Mouse (Mus musculus): ENCODE measurements around the gene Arl8a. TPM values are rescaled to one million over a fixed set of nuclear protein-coding genes. Genes with fewer than 3 reads are reported as not detected.
A peak's percentile ranks its signal among the peaks of the same experiment; 100 is the strongest.
"Not testable (repeated sequence)": the region's sequence is repeated elsewhere in the genome, so short reads cannot be mapped to it uniquely, and the experiment has no call there.

Arl8a gene
- polyA plus RNA-seq, 1 experiment from 2014 or later = 61.8 TPM

GRCm38 (mm10) chr1:135189186-135189585, 42.6 kb downstream of the Arl8a start:
- Histone ChIP-seq H3K27ac (no peak overlapping the region), H3K4me2 (replicated peaks) (no peak overlapping the region), H3K9ac (no peak overlapping the region), H3K27me3 (peaks cover 5% of the 10 kb centered on the region; the same call in 1 of the 2 replicates), H3K36me3 (no peaks in the 10 kb centered on the region), H3K4me1 (no peaks in the 10 kb centered on the region), H3K9me3 (no peaks in the 10 kb centered on the region), H3K4me3 (no peak overlapping the region)
- WGBS = 85% methylated on average over 4 of the region's 4 CpGs
- no peak for ATAC-seq (ENCODE audit: low FRiP score, low read depth)

- not testable (repeated sequence) for H3K36me3 ChIP-seq; ATAC-seq (ENCODE audit: low FRiP score, low read depth); H3K4me2 ChIP-seq (replicated peaks); H3K4me3 ChIP-seq; H3K9me3 ChIP-seq; H3K9ac ChIP-seq; H3K27me3 ChIP-seq; H3K27ac ChIP-seq
- 65% methylated on average over 5 of the region's 5 CpGs for WGBS
- H3K4me1 ChIP-seq = peaks cover 13% of the 10 kb centered on the region
Observed at GRCm38 (mm10) chr1:135194335-135194734, 47.7 kb downstream of the Arl8a start.

GRCm38 (mm10) chr1:135195907-135196440, 49.4 kb downstream of the Arl8a start:
- ATAC-seq (ENCODE audit: low FRiP score, low read depth) = no peak
- 79% methylated on average over 6 of the region's 6 CpGs for WGBS

GRCm38 (mm10) chr1:135198412-135198811, 51.8 kb downstream of the Arl8a start:
- no peaks in the 10 kb centered on the region for H3K36me3 ChIP-seq
- H3K27me3 ChIP-seq = no peaks in the 10 kb centered on the region
- H3K9ac ChIP-seq = 0 out of 2 replicates have a peak overlapping the region, but pooled peaks have one; percentile 19
- H3K4me1 ChIP-seq = peaks cover 25% of the 10 kb centered on the region
- no peak overlapping the region for H3K4me3 ChIP-seq
- H3K27ac ChIP-seq = no peak overlapping the region
- H3K9me3 ChIP-seq = no peaks in the 10 kb centered on the region
- 54% methylated on average over 5 of the region's 5 CpGs for WGBS
- ATAC-seq (ENCODE audit: low FRiP score, low read depth) = no peak
- peak overlapping the region; percentile 60 for H3K4me2 ChIP-seq (replicated peaks)

More at GRCm38 (mm10) chr1:135195907-135196440, 49.4 kb downstream of the Arl8a start:
- Histone ChIP-seq H3K9me3 (no peaks in the 10 kb centered on the region), H3K27me3 (no peaks in the 10 kb centered on the region), H3K4me2 (replicated peaks) (no peak overlapping the region), H3K4me3 (no peak overlapping the region), H3K4me1 (peaks cover 18% of the 10 kb centered on the region), H3K27ac (no peak overlapping the region), H3K36me3 (no peaks in the 10 kb centered on the region), H3K9ac (no peak overlapping the region)

- no peaks in the 10 kb centered on the region for H3K9me3 ChIP-seq
- peak overlapping the region; percentile 26 for H3K4me3 ChIP-seq
- H3K27me3 ChIP-seq = no peaks in the 10 kb centered on the region
- peak overlapping the region; percentile 52; the same call in 1 of the 2 replicates for H3K27ac ChIP-seq
- peak; percentile 30; the same call in 1 of the 2 replicates for ATAC-seq (ENCODE audit: low FRiP score, low read depth)
- H3K9ac ChIP-seq = peak overlapping the region; percentile 54
- H3K4me1 ChIP-seq = peaks cover 28% of the 10 kb centered on the region
- peak overlapping the region; percentile 60 for H3K4me2 ChIP-seq (replicated peaks)
- H3K36me3 ChIP-seq = no peaks in the 10 kb centered on the region
- WGBS = 1% methylated on average over 21 of the region's 21 CpGs
Observed at GRCm38 (mm10) chr1:135199014-135199819, 52.6 kb downstream of the Arl8a start.

- Histone ChIP-seq H3K4me2 (replicated peaks) (no peak overlapping the region), H3K9me3 (no peaks in the 10 kb centered on the region), H3K4me3 (no peak overlapping the region), H3K36me3 (no peaks in the 10 kb centered on the region), H3K27ac (no peak overlapping the region), H3K4me1 (peaks cover 36% of the 10 kb centered on the region), H3K27me3 (no peaks in the 10 kb centered on the region), H3K9ac (no peak overlapping the region)
- 46% methylated on average over 4 of the region's 4 CpGs for WGBS
- ATAC-seq (ENCODE audit: low FRiP score, low read depth) = no peak
Observed at GRCm38 (mm10) chr1:135200400-135200799, 53.8 kb downstream of the Arl8a start.

- Histone ChIP-seq H3K4me3 (no peak overlapping the region), H3K9ac (no peak overlapping the region), H3K4me1 (peaks cover 22% of the 10 kb centered on the region), H3K36me3 (no peaks in the 10 kb centered on the region), H3K9me3 (no peaks in the 10 kb centered on the region), H3K27ac (no peak overlapping the region), H3K27me3 (no peaks in the 10 kb centered on the region), H3K4me2 (replicated peaks) (no peak overlapping the region)
- ATAC-seq (ENCODE audit: low FRiP score, low read depth) = no peak
- 39% methylated on average over 12 of the region's 12 CpGs for WGBS
Observed at GRCm38 (mm10) chr1:135204196-135205126, 57.8 kb downstream of the Arl8a start.

GRCm38 (mm10) chr1:135205257-135205656, 58.6 kb downstream of the Arl8a start:
- H3K9me3 ChIP-seq = no peaks in the 10 kb centered on the region
- H3K9ac ChIP-seq = no peak overlapping the region
- H3K27ac ChIP-seq = no peak overlapping the region
- ATAC-seq (ENCODE audit: low FRiP score, low read depth) = no peak
- H3K4me3 ChIP-seq = no peak overlapping the region
- no peak overlapping the region for H3K4me2 ChIP-seq (replicated peaks)
- no peaks in the 10 kb centered on the region for H3K27me3 ChIP-seq
- WGBS = 56% methylated on average over 4 of the region's 4 CpGs
- H3K4me1 ChIP-seq = peaks cover 19% of the 10 kb centered on the region
- H3K36me3 ChIP-seq = no peaks in the 10 kb centered on the region

Other genes starting within 250 kb of the Arl8a start
- 6.5 and 7.1 TPM in 2 replicates for gene Ppp1r12b, start 190.9 kb upstream of the Arl8a start, polyA plus RNA-seq (2015; fragmentation: Nextera tagmentation; extraction: Ambion mirVana)
- gene Ube2t, start 184.3 kb upstream of the Arl8a start, polyA plus RNA-seq (2015; fragmentation: Nextera tagmentation; extraction: Ambion mirVana) = 29.6 and 32.5 TPM in 2 replicates
- gene Lgr6, start 41.5 kb upstream of the Arl8a start, polyA plus RNA-seq (2015; fragmentation: Nextera tagmentation; extraction: Ambion mirVana) = 2.7 and 2.8 TPM in 2 replicates
- 2.3 TPM in 2 replicates for gene Ptpn7, start 14.1 kb upstream of the Arl8a start, polyA plus RNA-seq (2015; fragmentation: Nextera tagmentation; extraction: Ambion mirVana)
- gene Gpr37l1, start 20.9 kb downstream of the Arl8a start, polyA plus RNA-seq (2015; fragmentation: Nextera tagmentation; extraction: Ambion mirVana) = 0.06 TPM in 1 of 2 replicates, not detected in the other
- 3.4 and 4.2 TPM in 2 replicates for gene Elf3, start 111.7 kb downstream of the Arl8a start, polyA plus RNA-seq (2015; fragmentation: Nextera tagmentation; extraction: Ambion mirVana)
- 93.3 and 95.3 TPM in 2 replicates for gene Rnpep, start 137.3 kb downstream of the Arl8a start, polyA plus RNA-seq (2015; fragmentation: Nextera tagmentation; extraction: Ambion mirVana)
- gene Timm17a, start 167.0 kb downstream of the Arl8a start, polyA plus RNA-seq (2015; fragmentation: Nextera tagmentation; extraction: Ambion mirVana) = 183 and 185 TPM in 2 replicates
- 0.37 and 0.54 TPM in 2 replicates for gene Lmod1, start 178.0 kb downstream of the Arl8a start, polyA plus RNA-seq (2015; fragmentation: Nextera tagmentation; extraction: Ambion mirVana)
- gene Shisa4, start 228.4 kb downstream of the Arl8a start, polyA plus RNA-seq (2015; fragmentation: Nextera tagmentation; extraction: Ambion mirVana) = 39.4 and 39.9 TPM in 2 replicates

Data from limb, embryonic 13.5 days (tissue).